Mouse (Mus musculus) layer of hippocampus, adult 9-10 months (tissue): Measurements from ENCODE around the gene Nr1i2.
"Not testable (repeated sequence)": the region's sequence is repeated elsewhere in the genome, so short reads cannot be mapped to it uniquely, and the experiment has no call there.

Experiments
- DNase-seq: peaks from one replicate; pipeline ENCODE4 v3.0.0; 2022; ENCODE audit warnings: low spot score

Nr1i2 gene

DNA sequence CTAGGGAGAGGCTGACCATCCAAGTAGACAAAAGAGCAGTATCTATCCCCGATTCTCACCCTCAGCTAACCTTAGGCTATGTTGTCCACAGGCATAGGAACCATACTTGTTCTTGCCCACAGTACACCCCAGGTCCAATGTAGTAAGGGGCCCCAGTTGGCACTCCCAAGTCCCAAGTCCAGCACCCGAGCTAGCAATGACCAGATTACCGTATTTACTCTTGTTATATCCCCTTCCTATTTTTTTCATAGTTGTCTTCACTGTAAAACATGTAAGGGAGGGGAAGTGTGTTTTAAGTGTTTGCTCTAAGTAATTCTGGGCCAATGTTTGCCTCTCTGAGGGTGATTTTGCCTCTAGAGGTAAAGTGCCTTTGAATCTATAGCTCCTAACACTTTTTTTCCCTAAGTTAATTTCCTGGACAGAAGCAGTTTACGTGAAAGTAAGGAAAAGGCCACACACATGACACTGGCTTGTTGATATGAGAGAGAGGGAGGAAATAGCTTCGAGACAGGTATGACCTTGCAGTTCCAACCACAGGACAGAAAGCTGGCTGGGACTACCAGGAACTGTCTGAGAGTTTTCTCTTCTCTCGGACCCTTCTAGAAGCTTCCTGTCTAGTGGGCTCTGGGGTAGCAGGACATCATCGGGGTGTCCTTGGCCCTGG lies at the start of gene Nr1i2:
TSS of gene Nr1i2 (minus strand) at position 140 of the 664 bp plus-strand sequence.
- no peak for DNase-seq

DNA sequence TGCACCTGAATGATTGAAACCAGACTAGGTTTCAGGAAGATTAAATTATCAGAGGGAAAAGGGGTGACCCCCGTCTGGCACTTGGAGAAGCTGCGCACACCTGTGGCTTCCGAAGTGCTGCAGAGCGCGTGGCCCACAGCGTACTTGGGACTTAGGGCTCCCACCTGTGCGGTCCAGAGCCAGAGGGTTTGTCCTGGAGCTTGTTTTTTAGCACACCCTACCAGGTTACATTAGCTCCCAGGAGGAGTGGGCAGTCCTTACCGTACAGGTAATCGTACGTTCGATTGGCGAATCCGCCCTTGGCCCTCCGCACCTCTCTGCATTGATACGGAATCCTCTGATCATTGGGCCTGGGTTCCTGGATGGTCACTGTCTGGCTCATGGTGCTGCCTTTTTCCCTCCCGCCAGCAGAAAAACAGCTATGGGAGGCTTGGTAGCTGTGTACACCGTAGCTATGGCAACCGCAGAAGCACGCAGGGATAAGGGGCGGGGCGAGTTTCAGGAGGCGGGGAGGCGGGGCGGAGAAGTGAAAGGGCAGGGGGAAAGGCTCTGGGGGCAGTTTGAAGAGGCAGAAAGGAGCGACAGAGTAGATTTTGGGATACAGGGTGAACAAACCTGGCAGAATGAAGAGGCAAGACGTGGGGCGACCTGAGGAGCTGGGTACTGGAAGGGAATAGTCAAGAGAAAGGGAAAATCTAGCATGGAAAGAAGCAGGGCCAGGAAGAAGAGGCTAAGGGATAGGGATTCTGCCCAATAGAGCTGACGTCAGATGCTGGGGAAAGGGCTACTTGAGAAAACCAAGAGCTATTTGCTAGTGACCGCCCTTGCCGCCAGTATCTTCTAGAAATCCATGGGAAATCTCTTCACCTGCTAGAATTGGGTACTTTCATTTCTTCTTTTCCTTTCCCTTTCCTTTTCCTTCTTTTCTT lies 47.0 kb upstream of the Nr1i2 start, which contains the start of gene Maats1:
TSS of gene Maats1 (minus strand) at position 748 of the 929 bp plus-strand sequence.
- DNase-seq = no peak

DNA sequence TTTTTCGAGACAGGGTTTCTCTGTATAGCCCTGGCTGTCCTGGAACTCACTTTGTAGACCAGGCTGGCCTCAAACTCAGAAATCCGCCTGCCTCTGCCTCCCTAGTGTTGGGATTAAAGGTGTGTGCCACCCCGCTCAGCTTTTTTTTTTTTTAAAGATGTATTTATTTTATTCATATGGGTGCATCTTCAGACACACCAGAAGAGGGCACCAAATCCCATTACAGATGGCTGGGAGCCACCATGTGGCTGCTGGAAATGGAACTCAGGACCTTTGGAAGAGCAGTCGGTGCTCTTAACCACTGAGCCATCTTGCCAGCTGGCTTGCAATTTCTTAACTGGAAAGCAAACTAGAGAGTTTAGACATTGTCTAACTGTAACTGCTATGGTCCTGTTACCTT lies 43.5 kb upstream of the Nr1i2 start:
- not testable (repeated sequence) for DNase-seq

DNA sequence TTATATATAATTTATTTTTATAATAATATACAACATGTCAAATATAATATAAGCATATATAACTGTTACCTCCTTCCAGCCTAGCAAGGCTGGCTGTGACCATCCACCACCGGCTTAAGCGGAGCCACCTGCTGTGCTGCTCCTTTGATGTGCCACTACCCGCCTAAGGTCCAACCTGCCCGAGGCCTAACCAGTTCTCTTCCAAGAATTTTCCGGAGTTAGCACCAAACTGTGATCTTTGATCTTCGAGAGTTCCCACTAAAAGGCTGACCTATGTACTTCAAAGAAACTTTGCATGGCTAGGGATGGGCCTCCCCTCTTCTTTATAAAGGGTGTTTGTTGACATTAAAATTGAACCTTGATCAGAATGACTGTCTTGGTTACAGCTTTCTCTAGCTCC lies 39.8 kb upstream of the Nr1i2 start:
- DNase-seq = no peak

DNA sequence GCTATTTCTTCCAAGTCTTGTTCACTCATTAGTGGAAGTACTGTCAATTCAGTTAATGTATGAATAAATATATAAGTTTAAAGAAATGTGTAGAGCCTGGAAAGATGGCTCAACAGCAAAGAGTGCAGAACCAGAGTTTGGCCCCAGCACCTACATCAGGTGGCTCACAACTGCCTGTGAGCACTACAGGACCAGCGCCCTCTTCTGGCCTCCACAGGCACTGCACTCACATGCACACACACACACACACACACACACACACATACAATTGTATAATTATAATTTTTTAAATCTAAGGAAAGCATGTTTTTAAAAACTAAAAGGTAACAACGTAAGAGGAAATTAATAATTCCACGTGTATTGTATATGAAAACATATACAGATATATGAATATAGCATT lies 34.7 kb upstream of the Nr1i2 start:
- DNase-seq = no peak

DNA sequence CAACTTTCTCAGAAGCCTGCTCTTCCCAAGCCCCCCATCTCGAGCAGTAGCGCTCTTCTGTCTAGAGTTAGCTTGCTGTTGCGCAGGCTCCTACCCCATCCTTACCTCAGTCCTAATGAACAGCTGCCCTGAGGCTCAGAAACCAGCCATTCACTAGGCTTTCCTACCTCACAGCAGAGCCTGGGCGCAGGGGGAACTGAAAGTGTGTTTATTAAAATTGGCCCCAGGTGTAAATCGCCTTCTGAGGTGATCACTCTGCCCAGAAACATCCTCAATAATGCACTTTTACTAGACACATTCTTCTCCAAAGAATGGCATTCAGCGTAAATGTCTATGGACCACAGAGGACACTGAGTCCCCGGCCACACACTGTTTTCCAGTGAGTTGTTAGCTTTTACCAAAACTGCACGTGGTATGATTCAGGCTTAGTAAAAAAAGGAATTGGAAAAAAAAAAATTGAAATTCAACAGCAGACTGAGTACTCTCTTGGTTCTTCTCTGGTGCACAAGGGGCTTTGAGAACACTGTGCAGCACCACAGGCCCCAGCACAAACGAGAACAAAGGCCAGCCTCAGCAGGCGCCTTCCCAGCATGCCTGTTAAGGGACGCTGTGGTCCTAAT lies 32.3 kb upstream of the Nr1i2 start:
- DNase-seq = no peak

DNA sequence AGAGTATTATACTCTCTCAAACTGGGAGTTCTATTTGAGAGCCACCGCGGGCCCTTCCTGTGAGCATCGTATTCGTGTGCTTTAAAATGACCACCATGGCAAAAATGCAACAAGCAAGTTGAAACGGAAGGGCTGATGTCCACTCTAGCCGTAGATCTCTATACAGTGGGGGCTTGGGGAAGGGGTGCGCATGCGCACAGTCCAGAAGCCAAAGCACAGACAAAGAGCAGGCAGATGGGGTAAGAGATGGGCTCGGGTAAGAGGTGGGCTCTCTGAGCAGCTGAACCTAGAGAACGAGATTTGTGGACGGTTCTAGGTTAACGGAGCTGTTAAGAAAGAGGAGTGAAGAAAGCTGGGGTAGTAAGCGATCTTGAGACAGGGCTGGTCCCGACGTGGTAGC lies 29.7 kb upstream of the Nr1i2 start:
- no peak for DNase-seq

DNA sequence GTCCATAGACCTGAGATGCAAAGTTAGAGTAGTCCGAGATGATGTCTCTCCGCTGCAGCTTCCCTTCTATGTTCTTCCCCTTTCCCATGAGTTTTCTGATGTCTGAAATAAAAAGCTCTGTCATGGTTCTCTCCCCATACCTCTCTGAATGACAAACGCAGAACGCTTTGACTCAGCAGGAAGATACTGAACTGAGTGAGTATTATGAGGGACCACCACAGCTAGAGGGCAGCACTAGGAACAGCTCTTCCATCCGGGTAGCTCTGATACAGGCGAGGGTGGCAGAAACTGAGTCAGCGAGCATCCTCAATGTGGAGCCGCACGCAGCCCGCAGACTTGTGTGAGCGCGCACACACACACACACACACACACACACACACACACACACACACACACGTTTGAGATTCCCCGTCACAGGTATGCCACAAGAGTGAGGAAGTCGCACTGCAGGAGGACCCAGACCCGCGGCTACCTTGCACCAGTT lies 26.9 kb upstream of the Nr1i2 start:
- DNase-seq = peak; percentile 36

DNA sequence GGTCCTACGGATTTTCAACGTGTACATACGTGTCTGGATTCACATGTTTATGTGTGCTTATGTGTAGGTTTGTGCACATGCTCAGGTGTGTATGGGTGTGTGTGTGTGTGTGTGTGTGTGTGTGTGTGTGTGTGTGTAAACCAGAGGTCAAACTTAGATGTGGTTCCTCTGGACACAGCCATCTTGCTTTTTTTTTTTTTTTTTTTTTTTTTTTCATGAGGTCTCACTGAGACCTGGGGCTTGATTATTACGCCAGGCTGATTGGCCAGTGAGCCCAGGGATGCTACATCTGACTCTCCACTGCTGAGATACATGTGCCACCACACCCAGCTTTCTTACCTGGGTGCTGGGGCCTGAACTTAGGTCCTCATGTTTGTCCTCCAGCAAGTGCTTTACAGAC lies 24.5 kb upstream of the Nr1i2 start:
- no peak for DNase-seq

DNA sequence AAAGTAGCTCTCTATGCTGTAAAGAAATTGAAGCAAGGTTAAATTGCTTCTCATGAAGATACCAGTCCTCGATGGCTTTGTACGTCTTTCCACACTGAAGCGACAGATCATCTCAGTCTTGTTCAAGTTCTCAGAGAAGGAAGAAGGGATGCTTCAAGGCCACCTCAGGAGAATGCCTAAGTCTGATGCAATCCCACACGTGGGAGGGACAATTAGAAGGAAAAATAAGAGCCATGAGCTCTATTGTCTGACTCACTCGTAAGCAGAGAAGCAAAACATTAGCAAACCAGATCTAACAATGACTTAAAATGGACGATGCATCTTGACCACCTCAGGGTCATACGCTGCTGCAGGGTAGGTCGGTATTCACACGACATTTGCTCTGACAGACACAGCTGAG lies 23.9 kb upstream of the Nr1i2 start:
- DNase-seq = no peak

DNA sequence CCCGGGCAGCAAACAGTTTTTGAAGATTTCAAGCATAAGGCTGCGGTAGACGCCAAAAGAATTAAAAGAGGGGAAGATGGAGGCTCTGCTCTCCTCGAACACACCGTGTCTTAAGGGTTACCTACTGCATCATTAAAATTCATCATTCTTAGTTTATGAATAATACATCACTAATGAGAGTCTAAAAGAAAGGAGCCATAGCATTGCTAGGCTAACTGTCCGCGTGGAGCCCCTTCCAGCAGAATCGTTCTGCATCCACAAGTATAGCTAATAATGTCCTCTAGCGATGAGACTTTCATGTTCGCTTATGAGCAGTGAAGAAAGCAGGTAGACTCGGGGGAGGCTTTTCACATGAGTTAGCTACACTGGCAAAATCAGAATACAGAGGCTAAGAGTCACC lies 13.6 kb upstream of the Nr1i2 start:
- no peak for DNase-seq

DNA sequence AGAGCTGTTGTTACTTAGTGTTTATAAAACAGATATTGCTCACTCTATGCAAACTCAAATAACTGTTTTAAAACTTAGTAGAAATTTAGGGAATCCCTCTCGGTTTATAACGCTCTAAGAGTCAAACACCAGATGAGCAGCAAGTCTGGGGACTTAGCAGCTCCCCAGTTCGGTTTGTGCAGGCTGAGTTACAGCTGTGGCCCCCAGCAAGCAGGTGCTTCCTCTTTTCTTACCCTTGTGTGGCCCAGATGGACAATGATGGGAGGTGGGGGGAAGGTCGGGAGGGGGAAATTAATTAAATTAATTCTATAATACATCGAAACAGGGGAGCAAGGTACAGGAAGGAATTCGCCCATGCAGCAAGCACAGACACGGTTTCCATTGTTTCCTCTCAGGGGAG lies 13.0 kb upstream of the Nr1i2 start:
- DNase-seq = no peak

DNA sequence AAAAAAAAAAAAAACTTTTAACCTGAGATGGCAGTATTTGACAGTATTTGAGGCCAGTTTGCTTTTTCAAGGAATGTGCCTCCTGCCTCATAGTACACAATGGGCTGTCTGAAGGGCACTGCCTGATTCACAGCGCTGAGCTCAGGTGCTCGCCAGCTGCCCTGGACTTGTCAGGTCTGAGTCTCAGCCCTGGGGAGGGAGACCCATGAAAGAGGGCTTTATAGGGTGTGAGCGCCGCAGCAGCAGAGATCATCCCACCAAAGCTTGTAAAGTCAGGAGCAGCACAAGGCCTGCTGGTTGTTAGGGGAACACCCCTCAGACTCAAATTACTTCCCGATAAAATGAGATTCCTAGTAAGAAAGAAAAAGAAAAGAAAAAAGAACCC lies 12.6 kb upstream of the Nr1i2 start:
- no peak for DNase-seq

DNA sequence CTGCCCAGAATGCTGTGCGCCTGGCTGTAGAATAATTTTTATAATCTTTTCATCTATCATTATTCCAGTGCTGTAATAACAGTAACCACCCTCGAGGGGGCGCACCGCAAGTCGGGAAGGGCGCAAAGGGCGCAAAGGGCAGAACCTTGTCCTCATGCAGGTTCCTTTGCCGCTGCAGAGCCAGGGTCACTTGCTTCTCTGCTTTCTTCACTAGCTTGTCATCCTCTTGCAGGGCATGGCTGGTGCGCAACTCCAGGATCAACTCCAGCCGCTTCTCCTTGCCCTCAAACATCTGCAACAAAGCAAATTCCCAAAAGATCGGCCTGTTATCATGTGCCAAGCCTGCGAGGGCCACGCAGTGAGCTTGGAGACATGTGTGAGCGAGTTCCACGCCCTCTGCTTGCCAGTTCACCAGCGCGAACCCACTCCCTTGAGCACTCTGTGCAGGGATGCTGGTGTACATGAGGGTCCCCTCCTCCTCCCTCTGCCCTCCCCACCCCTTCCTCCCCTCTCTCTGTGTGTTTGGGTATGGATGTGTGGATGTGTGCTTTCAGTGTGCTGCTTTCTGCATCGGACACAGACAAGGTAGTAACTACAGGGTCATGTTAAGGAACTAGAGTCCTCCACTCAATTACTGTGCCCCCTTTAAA lies 12.1 kb upstream of the Nr1i2 start:
- DNase-seq = no peak

DNA sequence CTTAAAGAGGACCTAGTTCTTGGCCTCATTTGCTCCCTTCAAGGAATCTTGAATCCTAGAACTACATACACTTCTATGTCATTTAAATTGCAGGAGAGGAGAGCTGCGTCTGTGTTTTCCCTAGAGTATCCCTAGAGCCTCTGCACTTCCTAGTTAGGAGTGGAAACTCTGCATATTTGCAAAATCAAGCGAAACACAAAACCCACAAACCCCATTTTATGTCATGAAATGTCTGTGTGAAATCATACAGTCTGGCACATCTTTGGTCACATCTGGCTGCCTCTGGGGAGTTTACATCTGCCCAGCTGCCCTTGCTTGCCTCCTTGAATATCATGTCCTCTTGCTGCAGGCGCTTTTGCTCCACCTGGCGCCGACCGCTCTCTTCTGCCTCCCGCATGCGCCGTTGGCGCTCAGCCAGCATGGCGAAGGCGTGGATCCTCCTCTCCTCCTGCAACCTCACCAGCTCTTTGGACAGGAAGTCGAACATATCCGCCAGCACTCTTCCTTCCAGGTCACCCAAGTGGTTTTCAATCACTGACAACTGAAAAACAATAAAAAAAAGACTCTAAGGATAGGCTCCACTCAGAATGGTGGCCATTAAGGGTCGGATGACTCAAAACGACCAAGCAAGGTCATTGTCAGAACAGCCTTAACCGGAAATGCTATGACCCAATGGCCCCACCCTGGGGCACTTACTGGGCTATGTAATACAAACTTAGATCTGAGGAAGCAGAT lies 10.0 kb upstream of the Nr1i2 start:
- DNase-seq = no peak

DNA sequence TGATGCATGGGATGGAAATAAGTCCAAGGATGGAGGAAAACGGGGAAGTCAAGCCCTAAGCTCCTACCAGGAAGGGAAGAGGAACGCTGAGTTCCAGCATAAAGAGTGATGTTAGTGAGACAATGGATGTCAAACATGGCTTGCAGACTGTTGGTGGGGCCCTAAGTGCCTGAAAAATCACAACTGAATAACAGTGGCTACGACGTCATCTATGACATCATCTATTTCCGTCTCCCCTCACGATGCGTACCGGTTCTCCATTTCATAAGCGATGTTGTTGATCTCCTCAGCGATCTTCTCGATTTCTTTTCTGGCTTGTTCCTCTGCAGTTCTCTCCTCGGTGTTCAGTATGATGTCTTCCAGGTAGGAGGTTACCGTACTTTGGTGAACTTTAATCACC lies 7.7 kb upstream of the Nr1i2 start:
- DNase-seq = no peak

DNA sequence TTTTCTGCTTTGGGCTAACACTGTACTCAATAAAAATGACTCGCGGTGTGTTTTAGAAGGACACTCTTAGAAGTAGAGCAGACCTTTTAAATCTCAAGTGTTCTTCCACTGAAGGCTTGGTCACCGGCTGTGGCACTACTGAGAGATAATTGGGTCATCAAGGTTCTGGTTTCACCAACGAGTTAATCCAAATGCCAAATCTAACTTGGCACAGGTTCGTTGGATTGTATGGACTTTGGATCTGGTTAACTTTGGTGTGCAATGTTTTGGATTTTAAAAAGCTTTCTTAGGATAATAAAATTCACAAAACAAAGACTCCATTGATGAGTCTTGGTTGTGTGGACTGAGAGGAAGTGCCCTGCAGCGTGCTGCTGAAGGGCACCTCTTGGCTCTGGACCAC lies 3.8 kb upstream of the Nr1i2 start:
- DNase-seq = no peak

DNA sequence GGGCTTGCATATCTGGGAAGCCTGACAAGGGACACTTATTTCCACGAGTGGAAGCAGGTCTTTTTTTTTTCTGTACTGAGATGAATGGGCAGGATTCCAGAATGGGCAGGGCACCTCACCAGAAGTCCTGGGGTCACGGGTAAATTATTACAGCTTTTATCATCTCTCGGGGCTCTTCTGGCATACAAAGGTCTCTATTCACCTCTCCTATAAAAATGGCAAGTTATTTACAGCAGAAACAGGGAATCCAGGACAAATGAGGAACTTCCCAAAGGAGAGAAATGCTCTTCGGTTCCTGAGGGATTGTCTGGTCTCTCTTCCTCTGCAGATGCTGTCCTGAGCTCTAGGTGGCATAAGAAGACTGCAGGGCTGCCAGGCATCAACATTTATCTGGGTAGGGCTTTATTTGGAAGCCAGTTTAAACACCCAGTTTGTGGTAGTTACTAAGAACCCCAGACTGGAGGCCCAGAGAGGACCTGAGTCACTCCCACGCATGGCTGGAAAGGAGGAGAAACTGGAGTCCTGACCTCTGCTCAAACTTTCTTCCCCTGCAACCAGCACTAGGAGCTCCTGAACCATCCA lies 816 bp upstream of the Nr1i2 start:
- no peak for DNase-seq

DNA sequence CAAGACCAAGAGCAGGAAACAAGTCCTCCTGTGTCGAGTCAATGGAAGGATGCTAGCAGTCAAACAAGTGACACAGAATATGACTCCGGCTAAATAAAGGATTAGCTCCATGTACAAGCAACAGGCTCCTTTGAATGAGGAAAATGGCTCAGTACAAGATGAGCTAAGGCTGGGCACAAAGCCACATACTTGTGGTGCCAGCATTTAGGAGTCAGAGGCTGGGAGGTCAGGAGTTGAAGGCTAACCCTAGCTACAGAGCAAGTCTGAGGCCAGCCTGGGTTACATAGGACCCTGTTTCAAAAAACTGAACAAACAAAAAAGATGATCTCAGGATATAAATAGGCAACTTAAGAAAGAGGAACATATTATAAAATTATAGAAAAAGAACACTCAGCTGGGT lies 4.5 kb downstream of the Nr1i2 start:
- no peak for DNase-seq

DNA sequence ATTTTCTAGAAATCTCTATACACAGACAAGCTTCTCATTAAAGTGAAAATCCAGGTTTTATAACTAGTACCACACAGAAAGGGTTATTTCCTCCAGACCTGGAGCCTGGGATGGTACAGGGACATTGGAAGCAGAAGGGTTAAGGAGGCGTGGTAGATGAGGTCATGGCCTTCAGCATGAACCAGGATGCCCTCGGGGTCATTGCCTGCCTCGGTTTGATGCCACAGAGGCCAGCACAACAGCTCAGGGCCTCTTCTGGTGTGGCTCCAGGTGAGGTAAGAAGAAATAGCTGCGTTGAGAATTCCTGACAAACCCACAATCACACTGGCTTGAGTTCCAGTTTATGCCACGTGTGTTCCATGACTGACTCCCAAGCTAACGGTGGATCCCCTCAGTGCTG lies 5.8 kb downstream of the Nr1i2 start:
- no peak for DNase-seq

DNA sequence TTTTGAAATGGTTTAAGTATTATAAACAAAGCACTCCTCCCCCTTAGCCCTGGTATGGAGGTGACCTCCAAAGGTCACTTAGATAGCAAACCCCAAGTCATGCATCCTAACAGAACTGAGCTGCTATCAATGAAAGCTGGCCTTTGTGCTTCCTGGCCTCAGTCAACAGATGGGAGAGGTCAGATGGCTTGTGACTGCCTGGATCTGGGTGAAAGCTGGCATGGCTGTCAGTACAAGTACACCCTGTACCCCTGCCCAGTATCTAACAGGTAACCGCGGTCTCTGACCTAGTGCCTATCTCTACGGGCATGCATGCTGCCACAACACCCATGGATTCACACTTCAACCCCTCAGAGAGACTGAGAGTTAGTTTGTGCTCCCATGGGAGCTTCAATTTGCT lies 6.9 kb downstream of the Nr1i2 start:
- DNase-seq = no peak
